Mouse (Mus musculus) MEL (cell line): ENCODE measurements around the gene Cplx2. TPM values are rescaled to one million over a fixed set of nuclear protein-coding genes. Genes with fewer than 3 reads are reported as not detected.

Experiments used
- DNase-seq: peaks from one replicate; pipeline ENCODE4 v3.0.0; 2011; ENCODE audit warnings: low read depth, low spot score
- H3K27ac ChIP-seq: 2 replicates; pipeline ENCODE4 v1.5.1; 2012; ENCODE audit warnings: low read depth, mild to moderate bottlenecking, control low read depth, low read length, moderate library complexity; ENCODE audit not compliant: control insufficient read depth
- H3K27me3 ChIP-seq, 2 experiments: fragments of 150-350 bp in 1 of 2; sonication (generic) in 1 of 2; 2 replicates each; pipeline ENCODE4 v1.6.1; 2012; ENCODE audit warnings: low read length in 2 of 2, mild to moderate bottlenecking in 2 of 2, improper control_type of control experiment in 1 of 2, moderate library complexity in 1 of 2; ENCODE audit not compliant: insufficient read depth in 2 of 2, control insufficient read depth in 1 of 2
- H3K36me3 ChIP-seq, 2 experiments: 2 replicates each; pipeline ENCODE4 v1.6.1; 2012 to 2014; ENCODE audit warnings: low read length in 2 of 2, improper control_type of control experiment in 1 of 2, inconsistent platforms in 1 of 2, mild to moderate bottlenecking in 1 of 2; ENCODE audit not compliant: insufficient read depth in 2 of 2, control insufficient read depth in 1 of 2
- H3K4me1 ChIP-seq, 2 experiments: fragments of 150-350 bp in 1 of 2; sonication (generic) in 1 of 2; 2 replicates each; pipeline ENCODE4 v1.6.1; 2012; ENCODE audit warnings: low read length in 2 of 2, improper control_type of control experiment in 1 of 2, mild to moderate bottlenecking in 1 of 2; ENCODE audit not compliant: insufficient read depth in 2 of 2, control insufficient read depth in 1 of 2
- H3K4me3 ChIP-seq, 2 experiments: fragments of 150-350 bp in 1 of 2; sonication (generic) in 1 of 2; 2 replicates each; pipeline ENCODE4 v1.5.1; 2012; ENCODE audit warnings: low read depth in 2 of 2, low read length in 2 of 2, mild to moderate bottlenecking in 2 of 2, moderate library complexity in 2 of 2, control low read depth in 1 of 2, improper control_type of control experiment in 1 of 2; ENCODE audit not compliant: control insufficient read depth in 1 of 2, insufficient read depth in 1 of 2
- H3K79me2 ChIP-seq: 2 replicates; pipeline ENCODE4 v1.6.1; 2012; ENCODE audit warnings: mild to moderate bottlenecking, low read length, moderate library complexity; ENCODE audit not compliant: control insufficient read depth, poor library complexity, insufficient read depth
- H3K9ac ChIP-seq: 2 replicates; pipeline ENCODE4 v1.6.1; 2012; ENCODE audit warnings: low read depth, mild to moderate bottlenecking, control low read depth, low read length, moderate library complexity; ENCODE audit not compliant: control insufficient read depth, poor library complexity, severe bottlenecking
- H3K9me3 ChIP-seq: fragments of 150-350 bp; sonication (generic); replicated peaks from 2 replicates; pipeline ENCODE4 v1.6.1; 2012; ENCODE audit warnings: mild to moderate bottlenecking, low read length, improper control_type of control experiment, moderate library complexity; ENCODE audit not compliant: insufficient read depth
- BHLHE40 ChIP-seq: IDR thresholded peaks from 2 replicates; pipeline ENCODE4 v1.6.1; 2012; ENCODE audit warnings: low read depth, mild to moderate bottlenecking, inconsistent platforms, low read length, improper control_type of control experiment, borderline replicate concordance
- CTCF ChIP-seq, 3 experiments: IDR thresholded peaks in 2 of 3; conservative IDR thresholded peaks in 1 of 3; 2 replicates each; pipeline ENCODE4 v1.5.1; 2011 to 2012; ENCODE audit warnings: low read length in 3 of 3, low read depth in 2 of 3, mild to moderate bottlenecking in 2 of 3, improper control_type of control experiment in 1 of 3, inconsistent platforms in 1 of 3, mixed read lengths in 1 of 3, moderate library complexity in 1 of 3; ENCODE audit not compliant: control insufficient read depth in 1 of 3, insufficient read depth in 1 of 3, poor library complexity in 1 of 3, severe bottlenecking in 1 of 3
- EP300 ChIP-seq, 2 experiments: IDR thresholded peaks; 2 replicates each; pipeline ENCODE4 v1.6.1; 2011; ENCODE audit warnings: improper control_type of control experiment in 2 of 2, low read length in 2 of 2, low read depth in 1 of 2, mild to moderate bottlenecking in 1 of 2
- HCFC1 ChIP-seq: IDR thresholded peaks from 2 replicates; pipeline ENCODE4 v1.6.1; 2012; ENCODE audit warnings: low read depth, mild to moderate bottlenecking, inconsistent platforms, low read length, improper control_type of control experiment, moderate library complexity
- JUND ChIP-seq: IDR thresholded peaks from 2 replicates; pipeline ENCODE4 v1.6.1; 2011; ENCODE audit warnings: low read depth, mild to moderate bottlenecking, improper control_type of control experiment, low read length
- MAX ChIP-seq: IDR thresholded peaks from 2 replicates; pipeline ENCODE4 v1.6.1; 2011; ENCODE audit warnings: low read length, improper control_type of control experiment
- MEF2A ChIP-seq: IDR thresholded peaks from 2 replicates; pipeline ENCODE4 v1.6.1; 2014; ENCODE audit warnings: low read depth, mild to moderate bottlenecking, inconsistent platforms, low read length, improper control_type of control experiment; ENCODE audit not compliant: poor library complexity, insufficient replicate concordance, severe bottlenecking; ENCODE audit errors: extremely low read depth
- MXI1 ChIP-seq: IDR thresholded peaks from 2 replicates; pipeline ENCODE4 v1.6.1; 2011; ENCODE audit warnings: mild to moderate bottlenecking, low read depth, low read length, improper control_type of control experiment
- MYB ChIP-seq: IDR thresholded peaks from 2 replicates; pipeline ENCODE4 v1.6.1; 2011; ENCODE audit warnings: mild to moderate bottlenecking, low read depth, low read length, improper control_type of control experiment
- NELFE ChIP-seq: IDR thresholded peaks from 2 replicates; pipeline ENCODE4 v1.6.1; 2011; ENCODE audit warnings: low read depth, low read length, improper control_type of control experiment
- POLR2A ChIP-seq, 2 experiments: IDR thresholded peaks; 2 replicates each; pipeline ENCODE4 v1.6.1; 2011 to 2012; ENCODE audit warnings: low read length in 2 of 2, mild to moderate bottlenecking in 2 of 2, control low read depth in 1 of 2, improper control_type of control experiment in 1 of 2, low read depth in 1 of 2, moderate library complexity in 1 of 2; ENCODE audit not compliant: control insufficient read depth in 1 of 2, insufficient read depth in 1 of 2, poor library complexity in 1 of 2
- POLR2AphosphoS2 ChIP-seq: IDR thresholded peaks from 2 replicates; pipeline ENCODE4 v1.6.1; 2011; ENCODE audit warnings: low read length, improper control_type of control experiment
- RAD21 ChIP-seq: IDR thresholded peaks from 2 replicates; pipeline ENCODE4 v1.6.1; 2011; ENCODE audit warnings: mild to moderate bottlenecking, low read depth, low read length, improper control_type of control experiment
- TAL1 ChIP-seq: IDR thresholded peaks from 2 replicates; pipeline ENCODE4 v1.6.1; 2012; ENCODE audit warnings: mild to moderate bottlenecking, inconsistent platforms, low read length, moderate library complexity, mixed read lengths
- TBP ChIP-seq: IDR thresholded peaks from 2 replicates; pipeline ENCODE4 v1.8.0; 2011; ENCODE audit warnings: low read depth, low read length, improper control_type of control experiment
- UBTF ChIP-seq: IDR thresholded peaks from 2 replicates; pipeline ENCODE4 v1.6.1; 2012; ENCODE audit warnings: low read depth, mild to moderate bottlenecking, inconsistent platforms, low read length, improper control_type of control experiment, moderate library complexity, borderline replicate concordance; ENCODE audit not compliant: insufficient read depth
- USF1 ChIP-seq: IDR thresholded peaks from 2 replicates; pipeline ENCODE4 v1.6.1; 2014; ENCODE audit warnings: low read depth, mild to moderate bottlenecking, inconsistent platforms, low read length, improper control_type of control experiment, moderate library complexity
- ZC3H11A ChIP-seq: IDR thresholded peaks from 2 replicates; pipeline ENCODE4 v1.6.1; 2012; ENCODE audit warnings: low read depth, mild to moderate bottlenecking, inconsistent platforms, low read length, improper control_type of control experiment
- ZKSCAN1 ChIP-seq: IDR thresholded peaks from 2 replicates; pipeline ENCODE4 v1.6.1; 2012; ENCODE audit warnings: low read depth, mild to moderate bottlenecking, inconsistent platforms, low read length, improper control_type of control experiment, moderate library complexity
- ZNF384 ChIP-seq: IDR thresholded peaks from 2 replicates; pipeline ENCODE4 v1.6.1; 2012; ENCODE audit warnings: low read depth, mild to moderate bottlenecking, inconsistent platforms, low read length, improper control_type of control experiment
- polyA plus RNA-seq, 2 experiments: library from polyadenylated mRNA; stranded (reverse) in 1 of 2; unstranded in 1 of 2; fragments of >175 nt in 1 of 2; fragments of >200 nt in 1 of 2; gene quantifications; 2 replicates each; pipeline versions ENCODE4 v1.2.1 to v1.2.4; 2012; ENCODE audit warnings: low replicate concordance in 2 of 2, low read depth in 1 of 2; ENCODE audit not compliant: insufficient read length in 2 of 2, insufficient read depth in 1 of 2, missing spikeins in 1 of 2
- total RNA-seq: library from RNA; depleted of rRNA; stranded (reverse); fragments of 300-350 nt; gene quantifications from 2 replicates; pipeline ENCODE4 v1.2.3, GENCODE M21; 2012; rRNA removed

The Cplx2 gene
- total RNA-seq = 1.8 and 2.1 TPM in 2 replicates
- 1 to 10 TPM in 1 of 2 experiments, not detected in 1; 4.7 TPM for polyA plus RNA-seq

GRCm38 (mm10) chr13:54371049-54371386 is at the start of gene Cplx2:
Cplx2 (plus strand) TSS chr13:54371349.
- H3K79me2 ChIP-seq = no peaks in the 10 kb centered on the region
- peaks cover 0 to 5% of the 10 kb centered on the region in 2 experiments; a peak in 2 of 4 replicates for H3K36me3 ChIP-seq
- H3K4me3 ChIP-seq = no peak within 1 kb of the TSS
- no peaks in the 10 kb centered on the region for H3K9me3 ChIP-seq
- DNase-seq = no peak
- no peak within 1 kb of the TSS for H3K9ac ChIP-seq
- H3K27me3 ChIP-seq = no peaks in the 10 kb centered on the region
- no peak within 1 kb of the TSS for H3K27ac ChIP-seq
- TF ChIP-seq ZKSCAN1 (no peak), MEF2A (no peak)
- H3K4me1 ChIP-seq = peaks cover 0 to 4% of the 10 kb centered on the region in 2 experiments; a peak in 1 of 4 replicates

- H3K4me1 ChIP-seq = peaks cover 13 to 52% of the 10 kb centered on the region in 2 experiments
- peak overlapping the region; percentile 90 for H3K27ac ChIP-seq
- DNase-seq = peak; percentile 86
- no peaks in the 10 kb centered on the region for H3K27me3 ChIP-seq
- H3K79me2 ChIP-seq = no peaks in the 10 kb centered on the region
- H3K4me3 ChIP-seq = peak overlapping the region; percentile 73 to 94
- peaks cover 0 to 36% of the 10 kb centered on the region in 2 experiments; a peak in 2 of 4 replicates for H3K36me3 ChIP-seq
- TF ChIP-seq EP300 (IDR thresholded peaks at IDR 0.05; ENCODE audit: low read depth in 1 of 2, low read length in 2 of 2) (no peak), TAL1 (no peak), TBP (peak; percentile 23; the same call in 1 of the 2 replicates), HCFC1 (peak; percentile 42; the same call in 1 of the 2 replicates), USF1 (no peak), JUND (0 out of 2 replicates have a peak, but pooled peaks have one; percentile 21), BHLHE40 (no peak), ZC3H11A (peak; percentile 17; the same call in 1 of the 2 replicates), UBTF (no peak), MAX (0 out of 2 replicates have a peak, but pooled peaks have one; percentile 8), MXI1 (no peak), ZNF384 (no peak), CTCF (IDR thresholded peaks at IDR 0.05 in 2 of 3, conservative IDR thresholded peaks at IDR 0.05 in 1 of 3; ENCODE audit: control insufficient read depth in 1 of 3, insufficient read depth in 1 of 3, low read depth in 2 of 3, low read length in 3 of 3, poor library complexity in 1 of 3, severe bottlenecking in 1 of 3) (peak; percentile 51 to 83 (median 64)), POLR2AphosphoS2 (0 out of 2 replicates have a peak, but pooled peaks have one; percentile 23), POLR2A (IDR thresholded peaks at IDR 0.05; ENCODE audit: control insufficient read depth in 1 of 2, insufficient read depth in 1 of 2, low read depth in 1 of 2, low read length in 2 of 2, poor library complexity in 1 of 2) (peak in 1 of 2 experiments; percentile 48; a peak in 2 of 4 replicates), ZKSCAN1 (0 out of 2 replicates have a peak, but pooled peaks have one; percentile 40), RAD21 (no peak), NELFE (0 out of 2 replicates have a peak, but pooled peaks have one; percentile 7), MYB (no peak)
- peak overlapping the region; percentile 72 for H3K9ac ChIP-seq
- no peaks in the 10 kb centered on the region for H3K9me3 ChIP-seq
Observed at GRCm38 (mm10) chr13:54322396-54323306, 48.5 kb upstream of the Cplx2 start.
